Mouse (Mus musculus) CH12.LX (cell line): ENCODE data around the gene Tmem131l. TPM values are rescaled to one million over a fixed set of nuclear protein-coding genes. Genes with fewer than 3 reads are reported as not detected.
"Not testable (repeated sequence)": the region's sequence is repeated elsewhere in the genome, so short reads cannot be mapped to it uniquely, and the experiment has no call there.

ENCODE experiments used
- DNase-seq: peaks from one replicate; pipeline ENCODE4 v3.0.0-alpha.2; 2013; ENCODE audit errors: extremely low read depth
- H3K27ac ChIP-seq: 2 replicates; pipeline ENCODE4 v1.5.1; 2012; ENCODE audit warnings: low read depth, mild to moderate bottlenecking, control low read depth, moderate library complexity; ENCODE audit not compliant: insufficient read depth
- H3K27me3 ChIP-seq: replicated peaks from 2 replicates; pipeline ENCODE3; 2012; ENCODE audit warnings: inconsistent platforms
- H3K36me3 ChIP-seq, 2 experiments: replicated peaks in 1 of 2; 2 replicates each; pipeline versions ENCODE3 to v1.6.1; 2012; ENCODE audit warnings: inconsistent platforms in 1 of 2, low read length in 1 of 2, mild to moderate bottlenecking in 1 of 2, mixed read lengths in 1 of 2, moderate library complexity in 1 of 2; ENCODE audit not compliant: control insufficient read depth in 1 of 2, insufficient read depth in 1 of 2
- H3K4me1 ChIP-seq, 2 experiments: 2 replicates each; pipeline ENCODE4 v1.6.1; 2012; ENCODE audit warnings: inconsistent platforms in 1 of 2, moderate library complexity in 1 of 2; ENCODE audit not compliant: insufficient read depth in 2 of 2, control insufficient read depth in 1 of 2
- H3K4me2 ChIP-seq: 2 replicates; pipeline ENCODE4 v1.6.1; 2012; ENCODE audit warnings: low read depth, mild to moderate bottlenecking, control low read depth; ENCODE audit not compliant: poor library complexity, insufficient read depth, severe bottlenecking
- H3K4me3 ChIP-seq, 3 experiments: fragments of 150-350 bp in 1 of 3; sonication (generic) in 1 of 3; replicated peaks in 1 of 3; 2 replicates each; pipeline versions ENCODE3 to v1.5.1; 2011 to 2012; ENCODE audit warnings: low read depth in 2 of 3, low read length in 2 of 3, mild to moderate bottlenecking in 2 of 3, moderate library complexity in 2 of 3, control low read depth in 1 of 3, improper control_type of control experiment in 1 of 3, inconsistent platforms in 1 of 3, mixed read lengths in 1 of 3; ENCODE audit not compliant: poor library complexity in 1 of 3
- H3K79me2 ChIP-seq: replicated peaks from 2 replicates; pipeline ENCODE4 v1.6.1; 2012; ENCODE audit warnings: mild to moderate bottlenecking, moderate library complexity; ENCODE audit not compliant: control insufficient read depth, poor library complexity, insufficient read depth, severe bottlenecking; ENCODE audit errors: extremely low read depth
- H3K9ac ChIP-seq: 2 replicates; pipeline ENCODE4 v1.6.1; 2012; ENCODE audit warnings: low read depth, mild to moderate bottlenecking, control low read depth, moderate library complexity; ENCODE audit not compliant: insufficient read depth
- H3K9me3 ChIP-seq: replicated peaks from 2 replicates; pipeline ENCODE3; 2012; ENCODE audit warnings: low read length, inconsistent platforms, mixed read lengths
- CHD1 ChIP-seq: IDR thresholded peaks from 2 replicates; pipeline ENCODE4 v1.6.1; 2012; ENCODE audit warnings: low read depth, low read length, improper control_type of control experiment, inconsistent platforms
- ELF1 ChIP-seq: IDR thresholded peaks from 2 replicates; pipeline ENCODE4 v1.6.1; 2014; ENCODE audit warnings: low read depth, mild to moderate bottlenecking, inconsistent platforms, low read length, improper control_type of control experiment
- ETS1 ChIP-seq: conservative IDR thresholded peaks from 2 replicates; pipeline ENCODE4 v1.6.1; 2012; ENCODE audit warnings: low read depth, mild to moderate bottlenecking, inconsistent platforms, low read length, improper control_type of control experiment, moderate library complexity
- MAZ ChIP-seq: IDR thresholded peaks from 2 replicates; pipeline ENCODE4 v1.6.1; 2012; ENCODE audit warnings: low read depth, mild to moderate bottlenecking, inconsistent platforms, low read length, improper control_type of control experiment, moderate library complexity
- MXI1 ChIP-seq: IDR thresholded peaks from 2 replicates; pipeline ENCODE4 v1.6.1; 2011; ENCODE audit warnings: mild to moderate bottlenecking, low read depth, low read length, improper control_type of control experiment
- MYC ChIP-seq: IDR thresholded peaks from 2 replicates; pipeline ENCODE4 v1.6.1; 2011; ENCODE audit warnings: low read depth, mild to moderate bottlenecking, improper control_type of control experiment, low read length
- SIN3A ChIP-seq: IDR thresholded peaks from 2 replicates; pipeline ENCODE4 v1.6.1; 2012; ENCODE audit warnings: low read length, improper control_type of control experiment, inconsistent platforms
- USF2 ChIP-seq: conservative IDR thresholded peaks from 2 replicates; pipeline ENCODE4 v1.6.1; 2011; ENCODE audit warnings: low read depth, low read length, improper control_type of control experiment
- dilution Hi-C: fragments of 300-500 bp; cut with MboI; formaldehyde crosslinking; loops from 2 replicates; pipeline ENCODE4 v1.14.3; 2020; ENCODE audit warnings: low sequenced_read_pairs; ENCODE audit not compliant: extremely low pct_unique_long_range_greater_than_20kb, extremely low pct_ligation_motif_present
- in situ Hi-C: fragments of 300-500 bp; cut with MboI; formaldehyde crosslinking; loops from 3 replicates; pipeline ENCODE4 v1.14.3; 2019; ENCODE audit warnings: low sequenced_read_pairs, low pct_ligation_motif_present, low pct_unique_long_range_greater_than_20kb, mixed read lengths
- polyA plus RNA-seq: library from polyadenylated mRNA; unstranded; fragments of >175 nt; gene quantifications from 2 replicates; pipeline ENCODE4 v1.2.1, GENCODE M21; 2012; ENCODE audit warnings: low read depth; ENCODE audit not compliant: insufficient read length
- total RNA-seq, 2 experiments: library from RNA; depleted of rRNA; stranded (reverse); fragments of 300-350 nt in 1 of 2; fragments of >200 nt in 1 of 2; gene quantifications; 2 replicates each; pipeline ENCODE4 v1.2.3; 2012 to 2014

Gene Tmem131l
- total and polyA plus RNA-seq, 3 experiments: 32.7 to 89.7 (median 37.1) TPM

DNA sequence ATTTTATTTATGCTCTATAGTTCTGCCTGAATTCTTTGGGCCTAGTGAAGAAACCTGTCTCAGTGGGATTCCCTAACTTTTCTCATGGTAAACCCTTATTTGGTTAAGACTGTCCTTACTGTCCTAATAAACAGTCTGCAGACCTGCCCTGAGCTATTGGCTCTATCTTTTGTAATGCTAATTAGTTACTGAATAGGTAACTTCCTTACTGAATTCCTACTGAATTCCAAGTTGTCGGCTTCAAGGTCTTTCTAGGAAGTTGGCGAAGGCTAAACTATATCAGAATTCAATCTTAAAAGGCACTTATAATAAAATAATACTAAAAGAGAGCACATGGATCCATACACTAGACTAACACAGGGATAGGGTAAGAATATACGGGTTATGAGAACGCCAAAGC, 168.0 kb downstream of the Tmem131l start:
- dilution Hi-C loops, H3K4me2 ChIP-seq, H3K9me3 ChIP-seq, H3K27ac ChIP-seq, DNase-seq, H3K9ac ChIP-seq, H3K79me2 ChIP-seq, in situ Hi-C loops, H3K27me3 ChIP-seq, H3K4me3 ChIP-seq, H3K36me3 ChIP-seq: not testable (repeated sequence)
- peaks cover 0 to 18% of the 10 kb centered on the region in 2 experiments; a peak in 2 of 4 replicates for H3K4me1 ChIP-seq

DNA sequence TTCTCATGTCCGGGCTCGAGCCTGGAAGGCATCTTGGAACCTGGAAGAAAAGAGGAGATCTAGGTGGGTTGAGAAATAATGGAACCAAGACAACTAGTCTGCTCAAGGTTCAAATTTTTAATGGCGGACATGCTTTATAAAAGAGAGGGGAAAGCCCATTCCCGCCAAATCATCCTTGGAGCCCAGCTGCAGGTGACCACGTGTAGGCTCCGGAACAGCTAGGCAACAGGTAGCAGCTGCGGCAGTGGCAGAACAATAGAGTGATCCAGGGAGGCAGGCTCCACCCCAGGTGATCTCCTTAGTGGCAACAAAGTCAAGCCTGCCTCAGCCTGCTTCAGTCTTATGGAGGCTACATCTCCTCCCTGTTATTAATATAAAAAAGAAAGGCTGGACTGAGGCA, 168.4 kb downstream of the Tmem131l start:
- H3K9ac ChIP-seq: not testable (repeated sequence)

DNA sequence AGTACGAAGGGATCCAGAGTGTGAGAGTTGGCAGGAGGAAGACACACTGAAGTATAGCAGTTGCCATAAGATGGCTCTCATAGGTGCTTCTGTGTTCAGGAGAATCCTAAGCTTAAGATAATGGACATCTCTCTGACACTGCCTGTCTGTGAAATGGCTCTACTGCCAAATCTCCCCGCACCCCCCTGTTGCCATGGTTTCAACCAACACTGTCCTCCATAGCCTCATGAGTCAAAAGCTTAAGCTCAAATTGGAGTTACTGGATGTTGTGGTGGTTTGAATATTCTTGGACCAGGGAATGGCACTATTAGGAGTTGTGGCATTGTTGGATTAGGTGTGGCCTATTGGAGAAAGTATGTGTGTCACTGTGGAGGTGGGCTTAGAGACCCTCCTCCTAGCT, 170.2 kb downstream of the Tmem131l start:
- no peak for TF ChIP-seq CHD1
- TF ChIP-seq USF2: no peak
- no peak for TF ChIP-seq SIN3A
- no peak for TF ChIP-seq MAZ
- no peak for TF ChIP-seq ELF1
- TF ChIP-seq MYC: no peak
- no peak for TF ChIP-seq MXI1
- TF ChIP-seq ETS1: no peak

More for the DNA sequence above, 168.4 kb downstream of the Tmem131l start:
- H3K27me3 ChIP-seq, DNase-seq, H3K27ac ChIP-seq, dilution Hi-C loops, H3K36me3 ChIP-seq, H3K4me2 ChIP-seq, in situ Hi-C loops, H3K9me3 ChIP-seq, H3K4me3 ChIP-seq, H3K79me2 ChIP-seq: not testable (repeated sequence)
- peaks cover 0 to 21% of the 10 kb centered on the region in 2 experiments; a peak in 2 of 4 replicates for H3K4me1 ChIP-seq

More for the DNA sequence above, 170.2 kb downstream of the Tmem131l start:
- Histone ChIP-seq H3K4me2 (no peak overlapping the region), H3K9me3 (no peaks in the 10 kb centered on the region), H3K4me3 (no peak overlapping the region), H3K9ac (no peak overlapping the region), H3K79me2 (no peaks in the 10 kb centered on the region), H3K27ac (no peak overlapping the region), H3K4me1 (peaks cover 0 to 21% of the 10 kb centered on the region in 2 experiments; a peak in 2 of 4 replicates), H3K36me3 (no peaks in the 10 kb centered on the region), H3K27me3 (no peaks in the 10 kb centered on the region)
- DNase-seq: no peak
- in situ Hi-C loops: no loop called here
- dilution Hi-C loops: no loop called here
